Mouse (Mus musculus) lung, embryonic 15.5 days (tissue): Measurements from ENCODE around the gene Pgm3. TPM values are rescaled to one million over a fixed set of nuclear protein-coding genes. Genes with fewer than 3 reads are reported as not detected.

Experiments used
- polyA plus RNA-seq: library from polyadenylated mRNA; unstranded; fragments of >200 nt; fragmentation: Nextera tagmentation; extraction: Ambion mirVana; gene quantifications from 2 replicates; pipeline ENCODE4 v1.2.1, GENCODE M21; 2015

The Pgm3 gene
- polyA plus RNA-seq, 1 experiment from 2014 or later: 41.2 TPM

Other genes with a start within 250 kb of the Pgm3 start
- gene Ube2cbp, start 106.9 kb downstream of the Pgm3 start, polyA plus RNA-seq: 5.0 and 5.4 TPM in 2 replicates
- gene Dop1a, start 104.7 kb downstream of the Pgm3 start, polyA plus RNA-seq: 10.3 and 12.3 TPM in 2 replicates
- 4.4 and 5.3 TPM in 2 replicates for gene Rwdd2a, start 149 bp upstream of the Pgm3 start, polyA plus RNA-seq
- 31.6 and 32.6 TPM in 2 replicates for gene Me1, start 124.1 kb upstream of the Pgm3 start, polyA plus RNA-seq
- gene Prss35, start 171.8 kb upstream of the Pgm3 start, polyA plus RNA-seq: 54.0 and 54.2 TPM in 2 replicates